Mouse (Mus musculus) liver, postnatal 0 days (tissue): ENCODE measurements around the gene Il21r. TPM values are rescaled to one million over a fixed set of nuclear protein-coding genes. Genes with fewer than 3 reads are reported as not detected.

Experiments used
- ATAC-seq: fragments of 200-750 bp; cut with Nextera tagmentation; 2 replicates; pipeline ENCODE4 v1.8.0; 2017; ENCODE audit warnings: mild to moderate bottlenecking, moderate library complexity
- DNase-seq: peaks from one replicate; pipeline ENCODE4 v3.0.0-alpha.2; 2016
- H3K27ac ChIP-seq: fragments of 300-500 bp; sonication (generic); 2 replicates; pipeline ENCODE4 v1.5.1; 2014; ENCODE audit warnings: antibody characterized with exemption, moderate library complexity, mild to moderate bottlenecking, low read depth
- H3K27me3 ChIP-seq: fragments of 300-500 bp; sonication (generic); 2 replicates; pipeline ENCODE4 v1.6.1; 2014; ENCODE audit warnings: low read length, control low read depth, mixed read lengths; ENCODE audit not compliant: insufficient read depth
- H3K36me3 ChIP-seq: fragments of 300-500 bp; sonication (generic); replicated peaks from 2 replicates; pipeline ENCODE4 v1.6.1; 2014; ENCODE audit warnings: mild to moderate bottlenecking, control low read depth, low read length, moderate library complexity, mixed read lengths; ENCODE audit not compliant: insufficient read depth
- H3K4me1 ChIP-seq: fragments of 300-500 bp; sonication (generic); 2 replicates; pipeline ENCODE4 v1.6.1; 2014; ENCODE audit warnings: antibody characterized with exemption, mild to moderate bottlenecking, control low read depth; ENCODE audit not compliant: insufficient read depth
- H3K4me2 ChIP-seq: fragments of 300-500 bp; sonication (generic); 2 replicates; pipeline ENCODE4 v1.6.1; 2014; ENCODE audit warnings: low read depth, mild to moderate bottlenecking, low read length, moderate library complexity, mixed read lengths
- H3K4me3 ChIP-seq: fragments of 300-500 bp; sonication (generic); 2 replicates; pipeline ENCODE4 v1.5.1; 2014; ENCODE audit warnings: low read depth, low read length
- H3K9ac ChIP-seq: fragments of 300-500 bp; sonication (generic); replicated peaks from 2 replicates; pipeline ENCODE4 v1.6.1; 2014; ENCODE audit warnings: mild to moderate bottlenecking, moderate library complexity
- H3K9me3 ChIP-seq: fragments of 300-500 bp; sonication (generic); 2 replicates; pipeline ENCODE4 v1.6.1; 2016; ENCODE audit warnings: mild to moderate bottlenecking, control low read depth, low read length, mixed read lengths
- CTCF ChIP-seq: sonication (generic); IDR thresholded peaks from 2 replicates; pipeline ENCODE4 v1.5.1; 2016; ENCODE audit warnings: antibody characterized with exemption, low read depth
- EP300 ChIP-seq: IDR thresholded peaks from 2 replicates; pipeline ENCODE4 v1.6.1; 2016; ENCODE audit warnings: antibody characterized with exemption, low read depth, mild to moderate bottlenecking
- WGBS: fragments of 180-500 bp; shearing (Covaris S2); extraction: QIAGEN DNeasy Blood & Tissue Kit; methylation state at CpG from one replicate; pipeline ENCODE4 v1.1.7; 2014; ENCODE audit not compliant: insufficient replicate concordance; 5-methylcytosine and 5-hydroxymethylcytosine counted together
- polyA plus RNA-seq: library from polyadenylated mRNA; unstranded; fragments of >200 nt; fragmentation: Nextera tagmentation; extraction: Ambion mirVana; gene quantifications from 2 replicates; pipeline ENCODE4 v1.2.1, GENCODE M21; 2015

The Il21r gene
- polyA plus RNA-seq, 1 experiment from 2014 or later, result 0.70 TPM

DNA sequence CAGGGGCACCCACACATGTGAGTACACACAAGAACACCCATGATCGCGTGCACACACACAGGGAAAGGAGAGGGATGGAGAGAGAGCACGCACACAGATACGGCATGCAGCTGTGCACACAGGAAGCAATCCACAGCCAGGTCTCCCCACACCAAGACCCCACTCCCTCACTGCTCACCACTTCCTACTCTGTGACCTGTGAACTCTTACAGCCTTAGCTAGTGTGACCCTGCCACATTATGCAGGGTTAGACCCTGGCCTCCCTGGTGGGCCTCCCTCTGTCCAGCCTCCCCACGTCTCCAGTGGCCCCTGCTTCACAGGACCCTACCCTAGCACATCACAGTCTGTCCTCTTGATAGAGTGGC lies 19.2 kb upstream of the Il21r start:
- H3K4me3 ChIP-seq, result no peak overlapping the region
- TF ChIP-seq CTCF (no peak), EP300 (no peak)
- ATAC-seq, result no peak

GRCm38 (mm10) chr7:125586355-125586754 lies 16.9 kb upstream of the Il21r start:
- Histone ChIP-seq H3K9ac (no peak overlapping the region), H3K4me2 (no peak overlapping the region), H3K27me3 (no peaks in the 10 kb centered on the region), H3K4me1 (peaks cover 7% of the 10 kb centered on the region), H3K27ac (no peak overlapping the region), H3K36me3 (no peaks in the 10 kb centered on the region), H3K4me3 (no peak overlapping the region), H3K9me3 (no peaks in the 10 kb centered on the region)
- 92% methylated on average over 23 of the region's 23 CpGs for WGBS
- no peak for ATAC-seq
- DNase-seq, result no peak
- TF ChIP-seq EP300 (no peak), CTCF (no peak)

More for the DNA sequence above, 19.2 kb upstream of the Il21r start:
- WGBS, result 61% methylated on average over 5 of the region's 5 CpGs
- Histone ChIP-seq H3K9me3 (no peaks in the 10 kb centered on the region), H3K27me3 (no peaks in the 10 kb centered on the region), H3K4me1 (peaks cover 19% of the 10 kb centered on the region), H3K4me2 (no peak overlapping the region), H3K9ac (no peak overlapping the region), H3K36me3 (no peaks in the 10 kb centered on the region), H3K27ac (no peak overlapping the region)
- no peak for DNase-seq

GRCm38 (mm10) chr7:125588721-125589120 lies 14.5 kb upstream of the Il21r start:
- ATAC-seq, result peak; percentile 65
- H3K27ac ChIP-seq, result no peak overlapping the region
- H3K4me2 ChIP-seq, result no peak overlapping the region
- peak; percentile 52 for DNase-seq
- H3K9ac ChIP-seq, result no peak overlapping the region
- peaks cover 3% of the 10 kb centered on the region for H3K4me1 ChIP-seq
- H3K4me3 ChIP-seq, result no peak overlapping the region
- TF ChIP-seq CTCF, result no peak
- TF ChIP-seq EP300, result no peak
- H3K27me3 ChIP-seq, result no peaks in the 10 kb centered on the region
- H3K36me3 ChIP-seq, result no peaks in the 10 kb centered on the region
- H3K9me3 ChIP-seq, result no peaks in the 10 kb centered on the region
- 46% methylated on average over 4 of the region's 4 CpGs for WGBS

GRCm38 (mm10) chr7:125589896-125590295 lies 13.3 kb upstream of the Il21r start:
- DNase-seq (no peak), ATAC-seq (no peak)
- H3K4me2 ChIP-seq, result no peak overlapping the region
- H3K9ac ChIP-seq, result no peak overlapping the region
- no peaks in the 10 kb centered on the region for H3K9me3 ChIP-seq
- no peak overlapping the region for H3K4me3 ChIP-seq
- peaks cover 4% of the 10 kb centered on the region for H3K4me1 ChIP-seq
- TF ChIP-seq CTCF (no peak), EP300 (no peak)
- no peaks in the 10 kb centered on the region for H3K36me3 ChIP-seq
- 83% methylated on average over 7 of the region's 7 CpGs for WGBS
- no peak overlapping the region for H3K27ac ChIP-seq
- no peaks in the 10 kb centered on the region for H3K27me3 ChIP-seq

GRCm38 (mm10) chr7:125593831-125594230 lies 9.4 kb upstream of the Il21r start:
- H3K4me1 ChIP-seq, result peaks cover 4% of the 10 kb centered on the region
- H3K4me2 ChIP-seq, result no peak overlapping the region
- DNase-seq (no peak), ATAC-seq (peak; percentile 36; the same call in 1 of the 2 replicates)
- TF ChIP-seq CTCF (no peak), EP300 (no peak)
- H3K9ac ChIP-seq, result no peak overlapping the region
- no peak overlapping the region for H3K27ac ChIP-seq
- 43% methylated on average over 4 of the region's 4 CpGs for WGBS
- no peaks in the 10 kb centered on the region for H3K36me3 ChIP-seq
- H3K9me3 ChIP-seq, result no peaks in the 10 kb centered on the region
- no peak overlapping the region for H3K4me3 ChIP-seq
- no peaks in the 10 kb centered on the region for H3K27me3 ChIP-seq

DNA sequence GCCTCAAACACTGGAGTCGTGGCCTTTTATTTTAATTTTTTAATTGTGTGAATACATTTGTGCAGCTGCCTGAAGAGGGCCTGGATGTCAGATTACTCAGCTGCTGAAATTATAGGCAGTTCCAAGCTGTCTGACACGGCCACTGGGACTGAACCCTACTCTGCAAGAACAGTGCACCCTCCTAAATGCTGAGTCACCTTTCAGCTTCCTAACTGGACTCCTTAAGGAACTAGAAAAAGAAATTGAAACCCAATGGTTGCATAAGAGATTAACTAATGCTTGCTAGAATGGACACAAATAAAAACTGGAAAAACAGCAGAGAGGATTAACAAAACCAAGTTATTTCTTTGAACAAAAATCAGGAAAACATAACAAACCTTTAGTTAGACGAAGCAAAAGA lies 6.8 kb upstream of the Il21r start:
- Histone ChIP-seq H3K4me2 (no peak overlapping the region), H3K27ac (no peak overlapping the region), H3K27me3 (no peaks in the 10 kb centered on the region), H3K4me3 (no peak overlapping the region), H3K9ac (no peak overlapping the region), H3K36me3 (no peaks in the 10 kb centered on the region), H3K4me1 (peaks cover 12% of the 10 kb centered on the region), H3K9me3 (no peaks in the 10 kb centered on the region)
- 46% methylated on average over 3 of the region's 3 CpGs for WGBS
- no peak for ATAC-seq
- no peak for DNase-seq
- TF ChIP-seq CTCF (no peak), EP300 (no peak)

DNA sequence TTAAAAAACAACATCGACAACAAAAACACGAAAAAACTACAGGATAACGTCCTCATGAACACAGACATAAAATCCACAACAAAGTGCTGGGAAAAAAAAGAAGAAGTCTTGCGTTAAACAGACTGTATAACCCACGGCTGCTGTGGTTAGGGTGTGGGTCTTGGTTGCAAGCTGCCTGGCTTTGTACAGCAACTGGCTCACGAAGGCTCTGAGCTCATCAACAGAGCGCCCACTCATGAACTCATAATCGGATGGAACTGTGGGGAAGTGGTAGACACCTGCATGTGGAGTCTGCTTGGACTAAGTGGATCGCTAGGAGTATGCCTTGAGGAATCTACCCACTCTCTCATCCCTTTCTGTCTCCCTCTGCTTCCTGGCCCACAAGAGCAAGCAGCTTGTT lies 6.1 kb upstream of the Il21r start:
- Histone ChIP-seq H3K27ac (no peak overlapping the region), H3K4me2 (no peak overlapping the region), H3K9me3 (no peaks in the 10 kb centered on the region), H3K9ac (no peak overlapping the region), H3K27me3 (no peaks in the 10 kb centered on the region), H3K4me3 (no peak overlapping the region), H3K36me3 (no peaks in the 10 kb centered on the region), H3K4me1 (peaks cover 15% of the 10 kb centered on the region)
- 44% methylated on average over 9 of the region's 9 CpGs for WGBS
- TF ChIP-seq EP300 (no peak), CTCF (no peak)
- DNase-seq, result no peak
- no peak for ATAC-seq
